Comparison of ENCODE assay signal across 21 mouse cellular contexts in genomic region chr3:30963100-30963499, GRCm38 (mm10). TPM values are rescaled to one million over a fixed set of nuclear protein-coding genes. Genes with fewer than 3 reads are reported as not detected.
DNase-seq lines count a peak whose midpoint lies in the region; ATAC-seq and TF ChIP-seq lines count a peak whose summit lies in the region.
"Had no signal": no experiment of that assay in that cellular context is flagged by ENCODE, and none has a peak within 500 bp of the region (broad histone marks: within the 10 kb centered on the region; RNA-seq: fewer than 3 reads in every experiment).

No protein-coding gene starts in this region.

- no peaks in the 10 kb centered on the region for H3K27me3 ChIP-seq in intestine, postnatal 0 days (replicated peaks; ENCODE audit: control insufficient read depth, insufficient read depth, low read length)
- no peaks in the 10 kb centered on the region for H3K27me3 ChIP-seq in intestine, embryonic 16.5 days (replicated peaks; ENCODE audit: control insufficient read depth, insufficient read depth, low read length)
- H3K27me3 ChIP-seq in liver, postnatal 0 days (ENCODE audit: insufficient read depth, low read length) = no peaks in the 10 kb centered on the region
- no peaks in the 10 kb centered on the region for H3K27me3 ChIP-seq in MEL (ENCODE audit: control insufficient read depth in 1 of 2, insufficient read depth in 2 of 2, low read length in 2 of 2)
- no peaks in the 10 kb centered on the region for H3K27me3 ChIP-seq in midbrain, embryonic 10.5 days (ENCODE audit: low read depth, poor library complexity, severe bottlenecking)
- H3K27me3 ChIP-seq: embryonic facial prominence, embryonic 13.5 days; heart, embryonic 13.5 days; hindbrain, embryonic 15.5 days; limb, embryonic 13.5 days; lung, embryonic 15.5 days; midbrain, embryonic 12.5 days had no signal

- peak; percentile 46 for TF ChIP-seq RAD21 in MEL (IDR thresholded peaks at IDR 0.05; ENCODE audit: low read depth, low read length)

- H3K79me2 ChIP-seq in MEL (ENCODE audit: control insufficient read depth, insufficient read depth, low read length, poor library complexity) = peaks cover 15% of the 10 kb centered on the region

- TF ChIP-seq CTCF in intestine, postnatal 0 days (IDR thresholded peaks at IDR 0.05; ENCODE audit: low read depth) = peak; percentile 49
- TF ChIP-seq CTCF in liver, postnatal 0 days (IDR thresholded peaks at IDR 0.05; ENCODE audit: low read depth) = peak; percentile 36
- TF ChIP-seq CTCF in MEL (IDR thresholded peaks at IDR 0.05 in 2 of 3, conservative IDR thresholded peaks at IDR 0.05 in 1 of 3; ENCODE audit: control insufficient read depth in 1 of 3, insufficient read depth in 1 of 3, low read depth in 2 of 3, low read length in 3 of 3, poor library complexity in 1 of 3, severe bottlenecking in 1 of 3) = peak; percentile 46 to 55 (median 51)

- peaks cover 52% of the 10 kb centered on the region for H3K36me3 ChIP-seq in intestine, postnatal 0 days (ENCODE audit: control insufficient read depth, insufficient read depth)
- H3K36me3 ChIP-seq in intestine, embryonic 16.5 days (ENCODE audit: control insufficient read depth, insufficient read depth, low read length) = peaks cover 19% of the 10 kb centered on the region; the same call in 1 of the 2 replicates
- H3K36me3 ChIP-seq in liver, postnatal 0 days (replicated peaks; ENCODE audit: insufficient read depth, low read length) = peaks cover 55% of the 10 kb centered on the region
- peaks cover 12 to 24% of the 10 kb centered on the region in 2 experiments for H3K36me3 ChIP-seq in MEL (ENCODE audit: control insufficient read depth in 1 of 2, insufficient read depth in 2 of 2, low read length in 2 of 2)
- H3K36me3 ChIP-seq in midbrain, embryonic 10.5 days = peaks cover 82% of the 10 kb centered on the region

- no peak overlapping the region for H3K4me2 ChIP-seq in intestine, postnatal 0 days (replicated peaks; ENCODE audit: low read depth)
- no peak overlapping the region for H3K4me2 ChIP-seq in intestine, embryonic 16.5 days (ENCODE audit: low read depth, low read length)
- no peak overlapping the region for H3K4me2 ChIP-seq in liver, postnatal 0 days (ENCODE audit: low read depth, low read length)
- H3K4me2 ChIP-seq: embryonic facial prominence, embryonic 13.5 days; heart, embryonic 13.5 days; hindbrain, embryonic 15.5 days; limb, embryonic 13.5 days; lung, embryonic 15.5 days; midbrain, embryonic 12.5 days had no signal

- H3K4me3 ChIP-seq in intestine, postnatal 0 days (ENCODE audit: low read depth, low read length) = no peak overlapping the region
- no peak overlapping the region for H3K4me3 ChIP-seq in intestine, embryonic 16.5 days (ENCODE audit: low read length)
- H3K4me3 ChIP-seq in liver, postnatal 0 days (ENCODE audit: low read depth, low read length) = no peak overlapping the region
- no peak overlapping the region for H3K4me3 ChIP-seq in MEL (ENCODE audit: control insufficient read depth in 1 of 2, insufficient read depth in 1 of 2, low read depth in 2 of 2, low read length in 2 of 2)
- no peak overlapping the region for H3K4me3 ChIP-seq in midbrain, embryonic 10.5 days
- H3K4me3 ChIP-seq: embryonic facial prominence, embryonic 13.5 days; heart, embryonic 13.5 days; hindbrain, embryonic 15.5 days; limb, embryonic 13.5 days; lung, embryonic 15.5 days; midbrain, embryonic 12.5 days had no signal

- no peak for DNase-seq in liver, postnatal 0 days
- DNase-seq in liver (no peak), MEL (ENCODE audit: low read depth, low spot score) (peak; percentile 41)
- DNase-seq in induced T-regulatory cell, adult 2 months (ENCODE audit: low read depth) = peak; percentile 41
- no peak for DNase-seq in thymus, postnatal 14 days
- DNase-seq in midbrain, embryonic 10.5 days (ENCODE audit: low spot score) = no peak
- DNase-seq: adrenal gland, adult 8-10 months; cerebellum, adult 9-11 months; heart, postnatal 36 days; kidney, adult 8-10 months; kidney, postnatal 4 days; thymus, adult 18-20 months had no signal

- 93% methylated on average over 4 of the region's 4 CpGs for WGBS in intestine, postnatal 0 days
- WGBS in intestine, embryonic 16.5 days = 92% methylated on average over 4 of the region's 4 CpGs
- WGBS in liver, postnatal 0 days (ENCODE audit: insufficient replicate concordance) = 87% methylated on average over 4 of the region's 4 CpGs
- WGBS in midbrain, embryonic 10.5 days = 93% methylated on average over 4 of the region's 4 CpGs

- H3K4me1 ChIP-seq in intestine, postnatal 0 days (replicated peaks; ENCODE audit: control insufficient read depth, insufficient read depth, low read length) = peaks cover 4% of the 10 kb centered on the region; the same call in 1 of the 2 replicates
- peaks cover 11% of the 10 kb centered on the region for H3K4me1 ChIP-seq in intestine, embryonic 16.5 days (ENCODE audit: control insufficient read depth, insufficient read depth, low read length)
- peaks cover 3% of the 10 kb centered on the region for H3K4me1 ChIP-seq in liver, postnatal 0 days (ENCODE audit: insufficient read depth)
- peaks cover 0 to 9% of the 10 kb centered on the region in 2 experiments; a peak in 2 of 4 replicates for H3K4me1 ChIP-seq in MEL (ENCODE audit: control insufficient read depth in 1 of 2, insufficient read depth in 2 of 2, low read length in 2 of 2)
- peaks cover 5% of the 10 kb centered on the region for H3K4me1 ChIP-seq in midbrain, embryonic 10.5 days

- no peak overlapping the region for H3K9ac ChIP-seq in intestine, postnatal 0 days (ENCODE audit: low read depth, low read length)
- no peak overlapping the region for H3K9ac ChIP-seq in intestine, embryonic 16.5 days (ENCODE audit: low read depth, low read length)
- H3K9ac ChIP-seq in liver, postnatal 0 days (replicated peaks) = no peak overlapping the region
- no peak overlapping the region for H3K9ac ChIP-seq in MEL (ENCODE audit: control insufficient read depth, low read depth, low read length, poor library complexity, severe bottlenecking)
- H3K9ac ChIP-seq: embryonic facial prominence, embryonic 13.5 days; heart, embryonic 13.5 days; hindbrain, embryonic 15.5 days; limb, embryonic 13.5 days; lung, embryonic 15.5 days; midbrain, embryonic 12.5 days had no signal

- no peak overlapping the region for H3K27ac ChIP-seq in intestine, postnatal 0 days (ENCODE audit: low read depth, low read length)
- H3K27ac ChIP-seq in intestine, embryonic 16.5 days (ENCODE audit: low read length) = no peak overlapping the region
- no peak overlapping the region for H3K27ac ChIP-seq in liver, postnatal 0 days (ENCODE audit: low read depth)
- no peak overlapping the region for H3K27ac ChIP-seq in MEL (ENCODE audit: control insufficient read depth, low read depth, low read length)
- no peak overlapping the region for H3K27ac ChIP-seq in midbrain, embryonic 10.5 days (replicated peaks)
- H3K27ac ChIP-seq: embryonic facial prominence, embryonic 13.5 days; heart, embryonic 13.5 days; hindbrain, embryonic 15.5 days; limb, embryonic 13.5 days; lung, embryonic 15.5 days; midbrain, embryonic 12.5 days had no signal

- TF ChIP-seq EP300 in liver, postnatal 0 days (IDR thresholded peaks at IDR 0.05; ENCODE audit: low read depth) = no peak
- no peak for TF ChIP-seq EP300 in MEL (IDR thresholded peaks at IDR 0.05; ENCODE audit: low read depth in 1 of 2, low read length in 2 of 2)

- no peak for TF ChIP-seq POLR2A in MEL (IDR thresholded peaks at IDR 0.05; ENCODE audit: control insufficient read depth in 1 of 2, insufficient read depth in 1 of 2, low read depth in 1 of 2, low read length in 2 of 2, poor library complexity in 1 of 2)

- H3K9me3 ChIP-seq in intestine, postnatal 0 days (ENCODE audit: control insufficient read depth) = no peaks in the 10 kb centered on the region
- H3K9me3 ChIP-seq in intestine, embryonic 16.5 days (ENCODE audit: control insufficient read depth, low read length) = no peaks in the 10 kb centered on the region
- no peaks in the 10 kb centered on the region for H3K9me3 ChIP-seq in liver, postnatal 0 days (ENCODE audit: low read length)
- H3K9me3 ChIP-seq in MEL (replicated peaks; ENCODE audit: insufficient read depth, low read length) = no peaks in the 10 kb centered on the region
- peaks cover 5% of the 10 kb centered on the region; the same call in 1 of the 2 replicates for H3K9me3 ChIP-seq in midbrain, embryonic 10.5 days (replicated peaks)
- H3K9me3 ChIP-seq: hindbrain, embryonic 15.5 days; limb, embryonic 13.5 days; lung, embryonic 15.5 days; midbrain, embryonic 12.5 days had no signal

- ATAC-seq in intestine, postnatal 0 days = no peak
- ATAC-seq in intestine, embryonic 16.5 days = no peak
- no peak for ATAC-seq in liver, postnatal 0 days
- ATAC-seq: forebrain, embryonic 16.5 days had no signal

TF ChIP-seq in MEL, 35 proteins besides CTCF, POLR2A, EP300 and RAD21:
- TF ChIP-seq POLR2AphosphoS5 (IDR thresholded peaks at IDR 0.05; ENCODE audit: borderline replicate concordance, low read depth, low read length) (no peak), SMC3 (IDR thresholded peaks at IDR 0.05; ENCODE audit: low read depth, low read length) (peak; percentile 51)
TF ChIP-seq in MEL: peak in this region for 1.

RNA-seq across cellular contexts. Expression of gene Phc3, which starts 6.1 kb away (rescaled TPM):
- polyA plus RNA-seq in intestine, postnatal 0 days (2015; fragmentation: Nextera tagmentation; extraction: Ambion mirVana) = 3.5 and 3.8 TPM in 2 replicates
- polyA plus RNA-seq in intestine, embryonic 16.5 days (2015; fragmentation: Nextera tagmentation; extraction: Ambion mirVana) = 4.2 and 4.5 TPM in 2 replicates
- polyA plus RNA-seq in liver, postnatal 0 days (2015; fragmentation: Nextera tagmentation; extraction: Ambion mirVana) = 1.4 TPM in 2 replicates
- total RNA-seq in MEL (2012; rRNA removed) = 3.2 and 3.5 TPM in 2 replicates
- polyA plus RNA-seq in MEL (2012; ENCODE audit: insufficient read depth in 1 of 2, insufficient read length in 2 of 2, low read depth in 1 of 2, low replicate concordance in 2 of 2, missing spikeins in 1 of 2) = 10 to 100 TPM in 1 of 2 experiments, not detected in 1; 11.4 TPM
- polyA plus RNA-seq in midbrain, embryonic 10.5 days (2016; fragmentation: Nextera tagmentation; extraction: Ambion mirVana) = 3.9 and 4.5 TPM in 2 replicates

RNA-seq across cellular contexts. Expression of gene Prkci, which starts 32.4 kb away (rescaled TPM):
- 14.0 and 14.5 TPM in 2 replicates for polyA plus RNA-seq in intestine, postnatal 0 days (2015; fragmentation: Nextera tagmentation; extraction: Ambion mirVana)
- polyA plus RNA-seq in intestine, embryonic 16.5 days (2015; fragmentation: Nextera tagmentation; extraction: Ambion mirVana) = 24.6 and 29.1 TPM in 2 replicates
- 3.8 TPM in 2 replicates for polyA plus RNA-seq in liver, postnatal 0 days (2015; fragmentation: Nextera tagmentation; extraction: Ambion mirVana)
- 9.0 and 9.5 TPM in 2 replicates for total RNA-seq in MEL (2012; rRNA removed)
- polyA plus RNA-seq in MEL (2012; ENCODE audit: insufficient read depth in 1 of 2, insufficient read length in 2 of 2, low read depth in 1 of 2, low replicate concordance in 2 of 2, missing spikeins in 1 of 2) = 10 to 100 TPM in 1 of 2 experiments, not detected in 1; 18.3 TPM
- polyA plus RNA-seq in midbrain, embryonic 10.5 days (2016; fragmentation: Nextera tagmentation; extraction: Ambion mirVana) = 31.0 and 31.7 TPM in 2 replicates

Comparison
In these comparisons a context has a peak if more than half of its experiments do, and no peak if none do; other contexts are left out.
1. DNase-seq: peak in MEL (single experiment) and induced T-regulatory cell, adult 2 months (single experiment); none in liver, postnatal 0 days (single experiment), liver (single experiment), thymus, postnatal 14 days (single experiment) and midbrain, embryonic 10.5 days (single experiment).
2. Peak in every context shown above with its lines, with median percentiles within 50 percentile points of each other: CTCF ChIP-seq.